Mouse (Mus musculus) heart, embryonic 15.5 days (tissue): ENCODE data around the gene Nup210. TPM values are rescaled to one million over a fixed set of nuclear protein-coding genes. Genes with fewer than 3 reads are reported as not detected.
A peak's percentile ranks its signal among the peaks of the same experiment; 100 is the strongest.
"Not testable (repeated sequence)": the region's sequence is repeated elsewhere in the genome, so short reads cannot be mapped to it uniquely, and the experiment has no call there.

Source experiments
- ATAC-seq: fragments of 200-750 bp; cut with Nextera tagmentation; replicated peaks from 2 replicates; pipeline ENCODE4 v1.8.0; 2017; ENCODE audit warnings: low read depth, moderate TSS enrichment; ENCODE audit not compliant: insufficient number of reproducible peaks, insufficient read depth, low FRiP score
- H3K27ac ChIP-seq: fragments of 300-500 bp; sonication (generic); 2 replicates; pipeline ENCODE4 v1.5.1; 2015; ENCODE audit warnings: mild to moderate bottlenecking, inconsistent platforms
- H3K27me3 ChIP-seq: fragments of 300-500 bp; sonication (generic); 2 replicates; pipeline ENCODE4 v1.6.1; 2015; ENCODE audit warnings: inconsistent platforms
- H3K36me3 ChIP-seq: fragments of 300-500 bp; sonication (generic); 2 replicates; pipeline ENCODE4 v1.6.1; 2015; ENCODE audit warnings: mild to moderate bottlenecking, inconsistent platforms
- H3K4me1 ChIP-seq: fragments of 300-500 bp; sonication (generic); replicated peaks from 2 replicates; pipeline ENCODE4 v1.6.1; 2015; ENCODE audit warnings: inconsistent platforms
- H3K4me2 ChIP-seq: fragments of 300-500 bp; sonication (generic); 2 replicates; pipeline ENCODE4 v1.6.1; 2015; ENCODE audit warnings: inconsistent platforms, mild to moderate bottlenecking, moderate library complexity
- H3K4me3 ChIP-seq: fragments of 300-500 bp; sonication (generic); 2 replicates; pipeline ENCODE4 v1.5.1; 2015; ENCODE audit warnings: mild to moderate bottlenecking, inconsistent platforms
- H3K9ac ChIP-seq: fragments of 300-500 bp; sonication (generic); 2 replicates; pipeline ENCODE4 v1.6.1; 2015; ENCODE audit warnings: mild to moderate bottlenecking, inconsistent platforms
- H3K9me3 ChIP-seq: fragments of 300-500 bp; sonication (generic); replicated peaks from 2 replicates; pipeline ENCODE4 v1.6.1; 2016; ENCODE audit warnings: inconsistent platforms
- WGBS: fragments of 180-500 bp; shearing (Covaris S2); methylation state at CpG from one replicate; pipeline ENCODE4 v1.1.7; 2015; ENCODE audit warnings: mixed read lengths; 5-methylcytosine and 5-hydroxymethylcytosine counted together
- polyA plus RNA-seq: library from polyadenylated mRNA; unstranded; fragments of >200 nt; fragmentation: Nextera tagmentation; extraction: Ambion mirVana; gene quantifications from 2 replicates; pipeline ENCODE4 v1.2.1, GENCODE M21; 2015

Gene Nup210
- polyA plus RNA-seq, 1 experiment from 2014 or later = 6.2 TPM

DNA sequence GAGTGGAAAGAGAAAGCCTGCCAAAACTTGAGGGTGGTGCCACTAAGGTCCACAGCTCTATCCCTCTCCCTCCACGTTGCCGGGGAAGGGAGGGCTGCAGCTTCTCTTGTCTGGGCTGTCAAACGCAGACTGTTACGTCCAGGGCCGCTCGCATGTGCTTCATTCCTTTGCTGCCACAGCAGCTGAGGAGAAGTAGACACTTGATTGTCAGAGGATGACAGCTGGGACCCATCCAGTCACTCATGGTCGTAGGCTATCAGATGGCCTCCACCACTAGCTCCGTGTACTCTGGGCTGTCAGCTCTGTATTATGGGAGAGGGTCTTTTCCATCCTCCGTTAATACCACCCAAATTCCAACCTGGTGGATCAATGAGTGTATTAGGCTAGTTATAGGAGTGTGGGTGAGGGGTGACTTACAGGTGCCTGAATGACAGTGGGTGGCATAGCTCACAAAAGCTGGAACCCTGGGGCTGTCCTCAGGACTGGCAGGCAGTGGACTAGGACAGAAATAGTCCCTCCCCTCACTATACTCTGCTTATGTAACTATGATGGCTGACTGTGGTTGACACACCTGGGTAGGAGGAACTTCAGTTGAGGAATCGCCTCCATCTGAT is 20.8 kb upstream of the Nup210 start:
- Histone ChIP-seq H3K36me3 (no peaks in the 10 kb centered on the region), H3K4me3 (no peak overlapping the region), H3K9me3 (no peaks in the 10 kb centered on the region), H3K27me3 (no peaks in the 10 kb centered on the region), H3K27ac (no peak overlapping the region), H3K4me2 (no peak overlapping the region), H3K9ac (no peak overlapping the region), H3K4me1 (no peaks in the 10 kb centered on the region)
- no peak for ATAC-seq
- 48% methylated on average over 10 of the region's 10 CpGs for WGBS

DNA sequence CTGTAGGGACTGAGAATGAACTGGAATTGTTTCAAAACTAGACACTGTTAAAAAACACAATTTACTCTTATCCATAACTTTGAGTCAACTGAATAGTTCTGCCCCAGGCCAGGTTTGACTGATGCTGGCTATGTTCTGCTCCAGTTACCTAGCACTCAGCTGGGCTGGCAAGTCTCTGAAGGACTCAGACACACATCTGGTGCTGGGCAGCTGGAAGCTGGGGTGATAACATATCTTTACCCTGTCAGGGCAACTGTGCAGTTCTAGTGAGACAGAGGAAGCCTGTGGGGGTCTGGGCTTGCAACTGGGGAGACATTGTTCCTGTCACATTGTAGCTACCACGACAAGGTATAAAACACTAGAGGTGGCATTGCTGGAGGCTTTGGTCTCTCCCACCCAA is 14.2 kb upstream of the Nup210 start:
- no peaks in the 10 kb centered on the region for H3K9me3 ChIP-seq
- no peaks in the 10 kb centered on the region for H3K4me1 ChIP-seq
- no peak overlapping the region for H3K4me3 ChIP-seq
- 22% methylated on average over 1 of the region's 1 CpGs for WGBS
- H3K9ac ChIP-seq = no peak overlapping the region
- H3K36me3 ChIP-seq = no peaks in the 10 kb centered on the region
- no peak overlapping the region for H3K4me2 ChIP-seq
- H3K27me3 ChIP-seq = no peaks in the 10 kb centered on the region
- ATAC-seq = no peak
- H3K27ac ChIP-seq = no peak overlapping the region

DNA sequence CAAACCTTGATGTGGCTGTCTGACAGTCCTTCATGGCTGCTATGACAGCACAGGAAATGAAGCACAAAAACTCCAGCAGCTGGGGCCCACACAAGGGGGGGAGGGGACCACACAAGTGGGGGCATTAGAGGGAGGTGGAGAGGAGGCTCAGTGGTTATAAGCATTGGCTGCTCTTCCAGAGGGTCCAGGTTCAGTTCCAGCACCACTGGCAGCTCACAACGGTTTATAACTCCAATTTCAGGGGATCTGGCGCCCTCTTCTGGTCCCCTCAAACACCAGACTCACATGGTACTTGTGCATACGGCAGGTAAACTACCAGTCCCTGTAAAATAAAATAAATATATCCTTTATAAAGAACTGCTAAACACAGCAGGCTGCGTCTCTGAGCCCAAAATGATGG is 12.4 kb upstream of the Nup210 start:
- no peak for ATAC-seq
- no peaks in the 10 kb centered on the region for H3K36me3 ChIP-seq
- H3K4me2 ChIP-seq = no peak overlapping the region
- no peak overlapping the region for H3K27ac ChIP-seq
- no peaks in the 10 kb centered on the region for H3K27me3 ChIP-seq
- H3K9me3 ChIP-seq = no peaks in the 10 kb centered on the region
- no peak overlapping the region for H3K9ac ChIP-seq
- no peak overlapping the region for H3K4me3 ChIP-seq
- WGBS = 47% methylated on average over 4 of the region's 4 CpGs
- H3K4me1 ChIP-seq = peaks cover 9% of the 10 kb centered on the region

DNA sequence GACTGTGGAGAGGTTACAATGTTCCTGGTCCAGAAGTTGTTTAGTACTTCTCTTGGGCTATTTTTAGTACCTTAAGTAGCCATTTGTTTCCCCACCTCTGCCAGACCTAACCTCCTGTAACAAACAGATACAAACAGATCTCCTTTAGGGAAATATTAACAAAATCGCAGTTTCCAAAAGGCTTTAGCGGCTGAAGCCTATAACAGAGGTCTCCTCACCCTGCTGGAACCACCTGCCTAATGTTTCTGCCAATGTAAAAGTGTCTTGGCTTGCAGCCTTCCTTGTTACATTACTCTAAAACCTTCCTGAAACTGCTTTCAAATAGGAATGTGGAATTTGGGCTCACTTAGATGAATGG is 8.6 kb upstream of the Nup210 start:
- Histone ChIP-seq H3K9ac (no peak overlapping the region), H3K36me3 (no peaks in the 10 kb centered on the region), H3K9me3 (no peaks in the 10 kb centered on the region), H3K27me3 (no peaks in the 10 kb centered on the region), H3K27ac (no peak overlapping the region), H3K4me3 (no peak overlapping the region), H3K4me1 (peaks cover 9% of the 10 kb centered on the region), H3K4me2 (no peak overlapping the region)
- no peak for ATAC-seq
- 61% methylated on average over 2 of the region's 2 CpGs for WGBS

DNA sequence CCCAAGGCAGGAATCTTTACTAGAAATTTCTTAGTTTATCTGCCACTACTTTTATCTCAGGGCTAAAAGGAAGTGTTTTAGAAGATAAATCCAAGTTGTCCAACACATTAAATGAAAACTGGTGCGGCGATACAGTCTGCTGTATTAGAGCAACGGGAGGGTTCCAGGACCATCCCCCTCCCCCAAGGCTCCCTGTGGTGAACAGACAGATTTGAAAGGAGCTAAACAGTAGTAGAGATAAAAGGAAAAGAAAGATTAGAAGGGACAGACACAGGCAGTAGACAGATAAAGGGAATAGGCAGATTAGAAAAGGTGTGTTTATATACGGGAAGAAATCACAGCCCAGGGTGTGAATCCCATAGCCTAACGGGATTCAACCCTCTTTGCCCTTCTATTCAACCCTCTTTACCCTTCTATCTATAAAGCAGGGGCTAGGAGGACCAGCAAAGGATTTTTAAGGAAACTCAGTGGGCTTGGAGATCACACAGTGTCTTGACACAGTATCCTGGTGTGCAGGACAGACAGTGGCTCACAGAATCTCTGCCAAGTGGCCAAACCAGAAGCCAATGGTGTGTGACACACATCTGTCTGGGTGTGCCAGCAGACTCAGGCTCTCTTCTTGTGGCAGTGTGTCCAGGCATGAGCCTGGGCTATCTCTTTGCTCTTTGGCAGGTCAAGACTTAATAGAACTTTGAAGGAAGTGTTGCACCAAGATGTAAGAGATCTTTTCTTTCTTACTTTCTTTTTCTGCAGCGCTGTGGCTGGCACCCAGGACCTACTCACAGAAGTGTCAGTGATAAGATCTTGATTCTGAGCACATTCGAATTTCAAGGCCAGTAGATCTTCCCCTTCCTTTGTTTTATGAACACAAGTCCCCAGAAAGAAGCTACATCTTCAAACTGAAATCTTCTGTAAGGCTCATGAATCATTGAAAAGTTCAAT is 7.9 kb upstream of the Nup210 start:
- ATAC-seq = no peak
- H3K9ac ChIP-seq = no peak overlapping the region
- no peak overlapping the region for H3K4me2 ChIP-seq
- H3K9me3 ChIP-seq = no peaks in the 10 kb centered on the region
- peaks cover 9% of the 10 kb centered on the region for H3K4me1 ChIP-seq
- H3K27ac ChIP-seq = no peak overlapping the region
- 33% methylated on average over 7 of the region's 7 CpGs for WGBS
- H3K4me3 ChIP-seq = no peak overlapping the region
- H3K36me3 ChIP-seq = no peaks in the 10 kb centered on the region
- no peaks in the 10 kb centered on the region for H3K27me3 ChIP-seq

DNA sequence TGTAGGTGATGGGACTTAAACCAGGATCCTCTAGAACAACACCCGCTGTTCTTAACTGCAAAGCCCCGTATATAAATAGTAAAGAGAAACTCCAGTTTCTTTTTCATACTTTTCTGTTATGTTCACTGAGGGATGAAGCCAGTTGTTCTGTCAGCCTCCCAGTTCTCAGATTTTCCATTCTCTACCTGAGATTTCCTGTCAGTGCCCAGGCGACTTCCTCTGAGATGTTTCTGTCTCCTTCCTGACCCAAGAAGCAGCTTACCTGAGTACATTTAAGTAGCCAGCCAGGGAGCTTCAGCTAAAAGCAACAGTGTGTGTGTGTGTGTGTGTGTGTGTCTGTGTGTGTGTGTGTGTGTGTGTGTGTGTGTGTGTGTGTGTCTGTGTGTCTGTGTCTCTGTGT is 6.8 kb upstream of the Nup210 start:
- Histone ChIP-seq H3K4me2 (no peak overlapping the region), H3K36me3 (no peaks in the 10 kb centered on the region), H3K27me3 (no peaks in the 10 kb centered on the region), H3K27ac (no peak overlapping the region), H3K4me3 (no peak overlapping the region), H3K9ac (no peak overlapping the region), H3K4me1 (peaks cover 9% of the 10 kb centered on the region), H3K9me3 (no peaks in the 10 kb centered on the region)
- no peak for ATAC-seq
- 63% methylated on average over 3 of the region's 3 CpGs for WGBS

DNA sequence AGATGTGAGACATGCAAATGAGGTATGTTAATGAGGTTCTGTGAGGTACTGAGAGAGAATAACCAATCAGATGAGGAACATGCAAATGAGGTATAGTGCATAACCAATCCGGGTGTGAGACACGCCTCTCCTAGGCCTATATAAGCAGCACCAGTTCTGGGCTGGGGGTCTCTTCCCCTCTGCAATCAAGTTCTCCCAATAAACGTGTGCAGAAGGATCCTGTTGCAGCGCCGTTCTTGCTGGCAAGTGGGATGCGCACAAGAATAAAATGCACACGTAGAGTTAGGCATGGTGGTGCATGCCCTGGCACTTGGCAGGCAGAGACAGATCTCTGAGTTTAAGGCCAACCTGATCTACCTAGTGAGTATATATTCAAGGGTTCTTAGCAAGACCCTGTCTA is 4.5 kb upstream of the Nup210 start:
- not testable (repeated sequence) for H3K36me3 ChIP-seq, H3K9ac ChIP-seq, H3K4me2 ChIP-seq, H3K4me3 ChIP-seq, H3K9me3 ChIP-seq, H3K27me3 ChIP-seq, H3K27ac ChIP-seq, ATAC-seq
- WGBS = 96% methylated on average over 7 of the region's 7 CpGs
- H3K4me1 ChIP-seq = peaks cover 22% of the 10 kb centered on the region

DNA sequence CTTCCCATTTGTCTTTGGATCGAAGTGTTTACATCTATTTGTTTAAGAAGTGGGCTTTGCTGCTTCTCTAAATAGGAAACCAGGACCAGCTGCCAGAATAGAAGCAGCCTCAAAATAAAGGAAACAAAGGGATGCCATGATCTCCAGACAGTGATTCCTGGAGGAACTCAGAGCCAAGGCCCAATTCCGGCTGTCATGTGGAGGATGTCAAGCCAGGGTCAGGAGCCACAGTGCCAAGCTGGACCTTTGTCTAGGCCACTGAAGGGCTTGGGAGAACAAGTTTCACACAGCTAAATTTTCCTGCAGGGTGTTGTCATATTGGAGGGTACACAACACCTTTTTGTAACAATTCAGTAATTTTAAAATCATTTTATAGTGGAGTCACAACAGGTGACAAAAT is 3.6 kb upstream of the Nup210 start:
- H3K27ac ChIP-seq = no peak overlapping the region
- no peaks in the 10 kb centered on the region for H3K9me3 ChIP-seq
- WGBS = 85% methylated on average over 2 of the region's 2 CpGs
- H3K4me3 ChIP-seq = no peak overlapping the region
- peaks cover 26% of the 10 kb centered on the region for H3K4me1 ChIP-seq
- no peak overlapping the region for H3K4me2 ChIP-seq
- ATAC-seq = no peak
- H3K27me3 ChIP-seq = no peaks in the 10 kb centered on the region
- no peak overlapping the region for H3K9ac ChIP-seq
- no peaks in the 10 kb centered on the region for H3K36me3 ChIP-seq

DNA sequence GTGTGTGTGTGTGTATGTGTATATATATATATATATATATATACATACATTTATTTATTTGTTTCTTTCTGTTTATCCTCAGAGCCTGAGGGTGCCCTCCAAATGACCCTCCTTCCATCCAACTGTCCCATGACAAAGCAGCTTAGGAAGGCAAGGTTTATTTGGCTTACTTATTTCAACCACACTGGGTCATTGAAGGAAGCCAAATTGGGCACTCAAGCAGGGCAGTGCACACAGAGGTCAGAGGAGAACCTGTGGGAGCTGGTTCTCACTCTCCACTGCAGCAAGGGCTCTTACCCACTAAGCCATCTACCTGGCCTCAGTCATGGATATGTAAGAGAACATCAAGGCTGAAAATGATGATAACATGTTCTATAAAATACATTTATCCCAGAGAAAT is 1.9 kb upstream of the Nup210 start:
- H3K9ac ChIP-seq = no peak overlapping the region
- H3K4me3 ChIP-seq = no peak overlapping the region
- H3K27me3 ChIP-seq = no peaks in the 10 kb centered on the region
- H3K27ac ChIP-seq = no peak overlapping the region
- peaks cover 16% of the 10 kb centered on the region; the same call in 1 of the 2 replicates for H3K4me1 ChIP-seq
- ATAC-seq = no peak
- no peak overlapping the region for H3K4me2 ChIP-seq
- no peaks in the 10 kb centered on the region for H3K36me3 ChIP-seq
- no peaks in the 10 kb centered on the region for H3K9me3 ChIP-seq

DNA sequence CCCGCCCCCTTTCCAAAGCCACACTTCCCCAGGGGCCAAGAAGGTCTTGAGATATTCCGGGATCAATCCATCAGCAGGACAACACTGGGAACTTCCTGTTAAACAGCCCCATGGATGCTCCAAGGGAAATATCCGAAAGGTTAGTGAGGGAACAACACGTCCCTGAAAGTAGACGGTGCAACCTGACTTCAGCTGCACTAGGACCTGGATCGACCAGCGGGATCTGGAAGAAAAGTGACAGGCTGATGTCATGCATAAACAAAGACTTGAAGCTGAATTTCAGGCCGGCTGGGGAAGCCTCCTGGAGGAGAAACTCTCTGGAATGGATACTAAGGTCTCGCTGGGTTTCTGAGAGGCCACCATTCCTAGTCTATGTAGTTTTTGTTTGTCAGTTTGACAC is 520 bp upstream of the Nup210 start:
- H3K9ac ChIP-seq = peak overlapping the region; percentile 66
- peak overlapping the region; percentile 94 for H3K4me2 ChIP-seq
- no peaks in the 10 kb centered on the region for H3K36me3 ChIP-seq
- no peaks in the 10 kb centered on the region for H3K9me3 ChIP-seq
- H3K4me1 ChIP-seq = peaks cover 16% of the 10 kb centered on the region; the same call in 1 of the 2 replicates
- 3% methylated on average over 9 of the region's 9 CpGs for WGBS
- H3K27ac ChIP-seq = peak overlapping the region; percentile 54
- no peak for ATAC-seq
- peak overlapping the region; percentile 70 for H3K4me3 ChIP-seq
- no peaks in the 10 kb centered on the region for H3K27me3 ChIP-seq

DNA sequence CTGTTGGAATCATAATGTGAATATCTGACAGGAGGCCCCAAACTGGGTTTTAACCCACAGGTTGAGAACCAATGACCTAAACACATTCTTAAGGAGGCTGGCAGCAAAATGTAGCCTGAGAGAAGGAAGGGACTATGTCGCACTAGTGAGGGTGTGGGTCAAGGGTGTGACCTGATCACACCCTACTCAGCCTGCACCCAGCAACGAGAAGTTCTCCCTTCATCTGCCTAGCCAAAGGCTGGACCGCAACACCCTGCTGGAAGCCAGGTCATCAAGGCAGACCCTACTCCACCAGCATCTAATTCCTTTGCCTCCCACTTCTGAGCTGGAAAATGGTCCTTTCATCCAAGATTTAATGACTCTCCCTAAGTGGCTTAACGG is 776 bp downstream of the Nup210 start:
- WGBS = 37% methylated on average over 4 of the region's 4 CpGs

More for the DNA sequence above, 776 bp downstream of the Nup210 start:
- Histone ChIP-seq H3K4me2 (peak overlapping the region; percentile 94), H3K9me3 (no peaks in the 10 kb centered on the region), H3K9ac (peak overlapping the region; percentile 66), H3K36me3 (no peaks in the 10 kb centered on the region), H3K27ac (peak overlapping the region; percentile 54; the same call in 1 of the 2 replicates), H3K4me3 (peak overlapping the region; percentile 70), H3K4me1 (peaks cover 16% of the 10 kb centered on the region; the same call in 1 of the 2 replicates), H3K27me3 (no peaks in the 10 kb centered on the region)
- no peak for ATAC-seq
